Mouse (Mus musculus) CH12.LX (cell line): ENCODE measurements around the gene Vdr. TPM values are rescaled to one million over a fixed set of nuclear protein-coding genes. Genes with fewer than 3 reads are reported as not detected.

ENCODE experiments used
- DNase-seq: peaks from one replicate; pipeline ENCODE4 v3.0.0-alpha.2; 2013; ENCODE audit errors: extremely low read depth
- H3K27ac ChIP-seq: 2 replicates; pipeline ENCODE4 v1.5.1; 2012; ENCODE audit warnings: low read depth, mild to moderate bottlenecking, control low read depth, moderate library complexity; ENCODE audit not compliant: insufficient read depth
- H3K27me3 ChIP-seq: replicated peaks from 2 replicates; pipeline ENCODE3; 2012; ENCODE audit warnings: inconsistent platforms
- H3K36me3 ChIP-seq, 2 experiments: replicated peaks in 1 of 2; 2 replicates each; pipeline versions ENCODE3 to v1.6.1; 2012; ENCODE audit warnings: inconsistent platforms in 1 of 2, low read length in 1 of 2, mild to moderate bottlenecking in 1 of 2, mixed read lengths in 1 of 2, moderate library complexity in 1 of 2; ENCODE audit not compliant: control insufficient read depth in 1 of 2, insufficient read depth in 1 of 2
- H3K4me1 ChIP-seq, 2 experiments: 2 replicates each; pipeline ENCODE4 v1.6.1; 2012; ENCODE audit warnings: inconsistent platforms in 1 of 2, moderate library complexity in 1 of 2; ENCODE audit not compliant: insufficient read depth in 2 of 2, control insufficient read depth in 1 of 2
- H3K4me2 ChIP-seq: 2 replicates; pipeline ENCODE4 v1.6.1; 2012; ENCODE audit warnings: low read depth, mild to moderate bottlenecking, control low read depth; ENCODE audit not compliant: poor library complexity, insufficient read depth, severe bottlenecking
- H3K4me3 ChIP-seq, 3 experiments: fragments of 150-350 bp in 1 of 3; sonication (generic) in 1 of 3; replicated peaks in 1 of 3; 2 replicates each; pipeline versions ENCODE3 to v1.5.1; 2011 to 2012; ENCODE audit warnings: low read depth in 2 of 3, low read length in 2 of 3, mild to moderate bottlenecking in 2 of 3, moderate library complexity in 2 of 3, control low read depth in 1 of 3, improper control_type of control experiment in 1 of 3, inconsistent platforms in 1 of 3, mixed read lengths in 1 of 3; ENCODE audit not compliant: poor library complexity in 1 of 3
- H3K79me2 ChIP-seq: replicated peaks from 2 replicates; pipeline ENCODE4 v1.6.1; 2012; ENCODE audit warnings: mild to moderate bottlenecking, moderate library complexity; ENCODE audit not compliant: control insufficient read depth, poor library complexity, insufficient read depth, severe bottlenecking; ENCODE audit errors: extremely low read depth
- H3K9ac ChIP-seq: 2 replicates; pipeline ENCODE4 v1.6.1; 2012; ENCODE audit warnings: low read depth, mild to moderate bottlenecking, control low read depth, moderate library complexity; ENCODE audit not compliant: insufficient read depth
- H3K9me3 ChIP-seq: replicated peaks from 2 replicates; pipeline ENCODE3; 2012; ENCODE audit warnings: low read length, inconsistent platforms, mixed read lengths
- CHD2 ChIP-seq: IDR thresholded peaks from 2 replicates; pipeline ENCODE4 v1.6.1; 2011; ENCODE audit warnings: low read length, improper control_type of control experiment
- ELF1 ChIP-seq: IDR thresholded peaks from 2 replicates; pipeline ENCODE4 v1.6.1; 2014; ENCODE audit warnings: low read depth, mild to moderate bottlenecking, inconsistent platforms, low read length, improper control_type of control experiment
- EP300 ChIP-seq: IDR thresholded peaks from 2 replicates; pipeline ENCODE4 v1.6.1; 2011; ENCODE audit warnings: low read length, improper control_type of control experiment
- GABPA ChIP-seq: IDR thresholded peaks from 2 replicates; pipeline ENCODE4 v1.6.1; 2012; ENCODE audit warnings: low read depth, low read length, improper control_type of control experiment, inconsistent platforms; ENCODE audit not compliant: insufficient replicate concordance
- JUN ChIP-seq: IDR thresholded peaks from 2 replicates; pipeline ENCODE4 v1.6.1; 2011; ENCODE audit warnings: low read depth, mild to moderate bottlenecking, low read length, improper control_type of control experiment, moderate library complexity; ENCODE audit not compliant: insufficient read depth
- RCOR1 ChIP-seq: conservative IDR thresholded peaks from 2 replicates; pipeline ENCODE4 v1.6.1; 2012; ENCODE audit warnings: low read depth, mild to moderate bottlenecking, inconsistent platforms, low read length, improper control_type of control experiment
- TCF12 ChIP-seq: IDR thresholded peaks from 2 replicates; pipeline ENCODE4 v1.6.1; 2014; ENCODE audit warnings: low read depth, mild to moderate bottlenecking, inconsistent platforms, low read length, improper control_type of control experiment
- USF1 ChIP-seq: IDR thresholded peaks from 2 replicates; pipeline ENCODE4 v1.6.1; 2014; ENCODE audit warnings: low read depth, mild to moderate bottlenecking, inconsistent platforms, low read length, improper control_type of control experiment
- ZKSCAN1 ChIP-seq: IDR thresholded peaks from 2 replicates; pipeline ENCODE4 v1.6.1; 2012; ENCODE audit warnings: low read depth, inconsistent platforms, low read length, improper control_type of control experiment, borderline replicate concordance
- ZMIZ1 ChIP-seq: IDR thresholded peaks from 2 replicates; pipeline ENCODE4 v1.6.1; 2012; ENCODE audit warnings: low read depth, mild to moderate bottlenecking, inconsistent platforms, low read length, improper control_type of control experiment
- dilution Hi-C: fragments of 300-500 bp; cut with MboI; formaldehyde crosslinking; loops from 2 replicates; pipeline ENCODE4 v1.14.3; 2020; ENCODE audit warnings: low sequenced_read_pairs; ENCODE audit not compliant: extremely low pct_unique_long_range_greater_than_20kb, extremely low pct_ligation_motif_present
- in situ Hi-C: fragments of 300-500 bp; cut with MboI; formaldehyde crosslinking; loops from 3 replicates; pipeline ENCODE4 v1.14.3; 2019; ENCODE audit warnings: low sequenced_read_pairs, low pct_ligation_motif_present, low pct_unique_long_range_greater_than_20kb, mixed read lengths
- polyA plus RNA-seq: library from polyadenylated mRNA; unstranded; fragments of >175 nt; gene quantifications from 2 replicates; pipeline ENCODE4 v1.2.1, GENCODE M21; 2012; ENCODE audit warnings: low read depth; ENCODE audit not compliant: insufficient read length
- total RNA-seq, 2 experiments: library from RNA; depleted of rRNA; stranded (reverse); fragments of 300-350 nt in 1 of 2; fragments of >200 nt in 1 of 2; gene quantifications; 2 replicates each; pipeline ENCODE4 v1.2.3; 2012 to 2014

Vdr gene
- total and polyA plus RNA-seq, 3 experiments, result 0.52 to 1.7 (median 0.68) TPM

GRCm38 (mm10) chr15:97922421-97922820, 12.0 kb upstream of the Vdr start:
- H3K4me1 ChIP-seq, result peaks cover 0 to 10% of the 10 kb centered on the region in 2 experiments; a peak in 2 of 4 replicates
- no peaks in the 10 kb centered on the region for H3K36me3 ChIP-seq
- H3K9me3 ChIP-seq, result no peaks in the 10 kb centered on the region
- no peak for TF ChIP-seq JUN
- TF ChIP-seq, all 38 proteins: peak for 0
- in situ Hi-C loops, result no loop called here
- Histone ChIP-seq H3K27ac (no peak overlapping the region), H3K4me3 (no peak overlapping the region), H3K79me2 (no peaks in the 10 kb centered on the region), H3K9ac (no peak overlapping the region), H3K4me2 (no peak overlapping the region), H3K27me3 (peaks cover 4% of the 10 kb centered on the region)
- dilution Hi-C loops, result no loop called here
- DNase-seq, result no peak

GRCm38 (mm10) chr15:97921796-97922195, 11.4 kb upstream of the Vdr start:
- no peak for TF ChIP-seq GABPA
- TF ChIP-seq JUN, result no peak
- TF ChIP-seq TCF12, result no peak
- TF ChIP-seq ELF1, result no peak
- no peak for TF ChIP-seq EP300
- no peak for TF ChIP-seq CHD2
- no peak for TF ChIP-seq USF1
- no peak for TF ChIP-seq ZKSCAN1
- Histone ChIP-seq H3K27ac (no peak overlapping the region), H3K4me2 (no peak overlapping the region), H3K9me3 (no peaks in the 10 kb centered on the region), H3K27me3 (peaks cover 8% of the 10 kb centered on the region), H3K36me3 (no peaks in the 10 kb centered on the region), H3K4me1 (peaks cover 0 to 11% of the 10 kb centered on the region in 2 experiments; a peak in 2 of 4 replicates), H3K79me2 (no peaks in the 10 kb centered on the region), H3K4me3 (no peak overlapping the region), H3K9ac (no peak overlapping the region)
- dilution Hi-C loops (no loop called here), in situ Hi-C loops (no loop called here)
- DNase-seq, result no peak

- H3K4me1 ChIP-seq, result peaks cover 0 to 11% of the 10 kb centered on the region in 2 experiments; a peak in 2 of 4 replicates
- TF ChIP-seq ZMIZ1, result no peak
- no peak for TF ChIP-seq GABPA
- TF ChIP-seq ZKSCAN1, result no peak
- no peak for TF ChIP-seq RCOR1
- no peak overlapping the region for H3K4me3 ChIP-seq
- H3K27ac ChIP-seq, result no peak overlapping the region
- no peak overlapping the region for H3K9ac ChIP-seq
- no peaks in the 10 kb centered on the region for H3K9me3 ChIP-seq
- H3K4me2 ChIP-seq, result no peak overlapping the region
- dilution Hi-C loops, result no loop called here
- in situ Hi-C loops, result no loop called here
- no peak for DNase-seq
- no peaks in the 10 kb centered on the region for H3K79me2 ChIP-seq
- peaks cover 14% of the 10 kb centered on the region for H3K27me3 ChIP-seq
- no peaks in the 10 kb centered on the region for H3K36me3 ChIP-seq
Measured at GRCm38 (mm10) chr15:97920306-97920705, 9.9 kb upstream of the Vdr start.
